Comparison of ENCODE assay signal across 15 mouse cellular contexts in genomic region chr6:99999711-100000365, GRCm38 (mm10).
DNase-seq lines count a peak whose midpoint lies in the region; ATAC-seq and TF ChIP-seq lines count a peak whose summit lies in the region.
"Had no signal": no experiment of that assay in that cellular context is flagged by ENCODE, and none has a peak within 500 bp of the region (broad histone marks: within the 10 kb centered on the region; RNA-seq: fewer than 3 reads in every experiment).

No protein-coding gene starts in this region.

- no peak overlapping the region for H3K9ac ChIP-seq in midbrain, embryonic 16.5 days (ENCODE audit: low read depth, low read length)
- H3K9ac ChIP-seq in forebrain, embryonic 14.5 days (ENCODE audit: low read length): no peak overlapping the region
- no peak overlapping the region for H3K9ac ChIP-seq in midbrain, embryonic 13.5 days (replicated peaks)
- no peak overlapping the region for H3K9ac ChIP-seq in stomach, postnatal 0 days (ENCODE audit: low read length)

- peaks cover 98% of the 10 kb centered on the region for H3K27me3 ChIP-seq in midbrain, embryonic 10.5 days (ENCODE audit: low read depth, poor library complexity, severe bottlenecking)
- H3K27me3 ChIP-seq in midbrain, embryonic 16.5 days (ENCODE audit: control insufficient read depth, insufficient read depth, low read depth, low read length): no peaks in the 10 kb centered on the region; the same call in 1 of the 2 replicates
- H3K27me3 ChIP-seq in forebrain, embryonic 14.5 days (replicated peaks; ENCODE audit: control insufficient read depth, insufficient read depth, low read length): no peaks in the 10 kb centered on the region
- H3K27me3 ChIP-seq in midbrain, embryonic 13.5 days: peaks cover 30% of the 10 kb centered on the region
- H3K27me3 ChIP-seq in stomach, postnatal 0 days (ENCODE audit: control insufficient read depth, insufficient read depth, low read length): no peaks in the 10 kb centered on the region

- H3K36me3 ChIP-seq in midbrain, embryonic 10.5 days: no peaks in the 10 kb centered on the region
- H3K36me3 ChIP-seq in midbrain, embryonic 16.5 days (ENCODE audit: control insufficient read depth, insufficient read depth, low read length): no peaks in the 10 kb centered on the region
- no peaks in the 10 kb centered on the region for H3K36me3 ChIP-seq in forebrain, embryonic 14.5 days (ENCODE audit: control insufficient read depth, insufficient read depth, low read length)
- H3K36me3 ChIP-seq in midbrain, embryonic 13.5 days: no peaks in the 10 kb centered on the region
- no peaks in the 10 kb centered on the region for H3K36me3 ChIP-seq in stomach, postnatal 0 days (ENCODE audit: control insufficient read depth, insufficient read depth, low read length)

- no peak for TF ChIP-seq EP300 in stomach, postnatal 0 days (optimal IDR thresholded peaks at IDR 0.05)

- 0 out of 2 replicates have a peak overlapping the region, but pooled peaks have one; percentile 1 for H3K4me3 ChIP-seq in midbrain, embryonic 10.5 days
- no peak overlapping the region for H3K4me3 ChIP-seq in midbrain, embryonic 16.5 days (ENCODE audit: low read depth, low read length)
- H3K4me3 ChIP-seq in forebrain, embryonic 14.5 days (ENCODE audit: low read depth, low read length): no peak overlapping the region
- no peak overlapping the region for H3K4me3 ChIP-seq in midbrain, embryonic 13.5 days (replicated peaks)
- H3K4me3 ChIP-seq in stomach, postnatal 0 days (ENCODE audit: low read depth, low read length): no peak overlapping the region

- H3K27ac ChIP-seq in midbrain, embryonic 10.5 days (replicated peaks): no peak overlapping the region; the same call in 1 of the 2 replicates
- no peak overlapping the region for H3K27ac ChIP-seq in midbrain, embryonic 16.5 days (ENCODE audit: low read length)
- H3K27ac ChIP-seq in forebrain, embryonic 14.5 days (ENCODE audit: low read depth, low read length): no peak overlapping the region
- no peak overlapping the region for H3K27ac ChIP-seq in midbrain, embryonic 13.5 days
- H3K27ac ChIP-seq in stomach, postnatal 0 days (replicated peaks): no peak overlapping the region
- H3K27ac ChIP-seq: kidney, postnatal 0 days had no signal

- H3K4me1 ChIP-seq in midbrain, embryonic 10.5 days: peaks cover 44% of the 10 kb centered on the region
- peaks cover 21% of the 10 kb centered on the region for H3K4me1 ChIP-seq in midbrain, embryonic 16.5 days (ENCODE audit: control insufficient read depth, insufficient read depth, low read length)
- H3K4me1 ChIP-seq in forebrain, embryonic 14.5 days (ENCODE audit: control insufficient read depth, insufficient read depth, low read length): peaks cover 18% of the 10 kb centered on the region
- peaks cover 39% of the 10 kb centered on the region for H3K4me1 ChIP-seq in midbrain, embryonic 13.5 days (replicated peaks)
- no peaks in the 10 kb centered on the region for H3K4me1 ChIP-seq in stomach, postnatal 0 days (replicated peaks; ENCODE audit: control insufficient read depth, insufficient read depth)

- TF ChIP-seq CTCF in stomach, postnatal 0 days (IDR thresholded peaks at IDR 0.05; ENCODE audit: low read depth): no peak

- 41% methylated on average over 13 of the region's 13 CpGs for WGBS in midbrain, embryonic 10.5 days
- 18% methylated on average over 13 of the region's 13 CpGs for WGBS in midbrain, embryonic 16.5 days
- 31% methylated on average over 13 of the region's 13 CpGs for WGBS in forebrain, embryonic 14.5 days
- WGBS in midbrain, embryonic 13.5 days: 18% methylated on average over 13 of the region's 13 CpGs
- WGBS in stomach, postnatal 0 days: 67% methylated on average over 13 of the region's 13 CpGs

- DNase-seq in midbrain, embryonic 10.5 days (ENCODE audit: low spot score): peak; percentile 63
- DNase-seq in forebrain, embryonic 14.5 days (ENCODE audit: low spot score): peak; percentile 16
- no peak for DNase-seq in thymus, postnatal 25 days
- no peak for DNase-seq in stomach, postnatal 0 days (ENCODE audit: low spot score)
- DNase-seq: adrenal gland, postnatal 14 days; gastrocnemius, postnatal 14 days; layer of hippocampus, adult 9-11 months; lung, adult 2 months; right cerebral cortex, postnatal 14 days had no signal

- H3K9me3 ChIP-seq in midbrain, embryonic 10.5 days (replicated peaks): no peaks in the 10 kb centered on the region
- H3K9me3 ChIP-seq in midbrain, embryonic 16.5 days (replicated peaks; ENCODE audit: control insufficient read depth, low read length, poor library complexity, severe bottlenecking): no peaks in the 10 kb centered on the region
- H3K9me3 ChIP-seq in forebrain, embryonic 14.5 days (replicated peaks; ENCODE audit: control insufficient read depth, low read length): no peaks in the 10 kb centered on the region
- no peaks in the 10 kb centered on the region for H3K9me3 ChIP-seq in midbrain, embryonic 13.5 days
- H3K9me3 ChIP-seq in stomach, postnatal 0 days (ENCODE audit: control insufficient read depth, low read length): no peaks in the 10 kb centered on the region

- H3K4me2 ChIP-seq in midbrain, embryonic 16.5 days (ENCODE audit: low read length): no peak overlapping the region
- no peak overlapping the region for H3K4me2 ChIP-seq in forebrain, embryonic 14.5 days (ENCODE audit: low read length)
- H3K4me2 ChIP-seq in midbrain, embryonic 13.5 days (replicated peaks): 0 out of 2 replicates have a peak overlapping the region, but pooled peaks have one; percentile 2
- H3K4me2 ChIP-seq in stomach, postnatal 0 days (replicated peaks; ENCODE audit: low read depth): no peak overlapping the region
- H3K4me2 ChIP-seq: heart, embryonic 11.5 days had no signal

- no peak for ATAC-seq in midbrain, embryonic 16.5 days
- ATAC-seq in forebrain, embryonic 14.5 days: no peak
- peak; percentile 37 for ATAC-seq in midbrain, embryonic 13.5 days
- no peak for ATAC-seq in stomach, postnatal 0 days (ENCODE audit: low FRiP score, low TSS enrichment)
- ATAC-seq in inflammation-experienced regulatory T-cells, adult 6 months: no peak
- ATAC-seq: CD4-positive, CD25-positive, alpha-beta regulatory T cell, adult 4 months had no signal

Comparison
In these comparisons a context has a peak if more than half of its experiments do, and no peak if none do; other contexts are left out.
1. DNase-seq: peak in midbrain, embryonic 10.5 days (single experiment) and forebrain, embryonic 14.5 days (single experiment); none in thymus, postnatal 25 days (single experiment) and stomach, postnatal 0 days (single experiment).